Mouse (Mus musculus) hindbrain, embryonic 10.5 days (tissue): ENCODE data around the gene Tpcn1. TPM values are rescaled to one million over a fixed set of nuclear protein-coding genes. Genes with fewer than 3 reads are reported as not detected.
A peak's percentile ranks its signal among the peaks of the same experiment; 100 is the strongest.

ENCODE experiments used
- DNase-seq: peaks from one replicate; pipeline ENCODE4 v3.0.0-alpha.2; 2017; ENCODE audit warnings: low spot score
- H3K27ac ChIP-seq: fragments of 300-500 bp; sonication (generic); 2 replicates; pipeline ENCODE4 v1.5.1; 2016; ENCODE audit warnings: mild to moderate bottlenecking, moderate library complexity
- H3K27me3 ChIP-seq: fragments of 300-500 bp; sonication (generic); 2 replicates; pipeline ENCODE4 v1.6.1; 2016; ENCODE audit warnings: mild to moderate bottlenecking; ENCODE audit not compliant: poor library complexity, insufficient read depth, severe bottlenecking
- H3K36me3 ChIP-seq: fragments of 300-500 bp; sonication (generic); 2 replicates; pipeline ENCODE4 v1.6.1; 2016; ENCODE audit warnings: mild to moderate bottlenecking, moderate library complexity
- H3K4me1 ChIP-seq: fragments of 300-500 bp; sonication (generic); replicated peaks from 2 replicates; pipeline ENCODE4 v1.6.1; 2016; ENCODE audit warnings: mild to moderate bottlenecking
- H3K4me3 ChIP-seq: fragments of 300-500 bp; sonication (generic); 2 replicates; pipeline ENCODE4 v1.5.1; 2016; ENCODE audit warnings: mild to moderate bottlenecking, moderate library complexity
- H3K9me3 ChIP-seq: fragments of 300-500 bp; sonication (generic); 2 replicates; pipeline ENCODE4 v1.6.1; 2016; ENCODE audit warnings: mild to moderate bottlenecking, moderate library complexity
- WGBS: fragments of 180-500 bp; shearing (Covaris S2); methylation state at CpG from one replicate; pipeline ENCODE4 v1.1.7; 2016; 5-methylcytosine and 5-hydroxymethylcytosine counted together
- polyA plus RNA-seq: library from polyadenylated mRNA; unstranded; fragments of >200 nt; fragmentation: Nextera tagmentation; extraction: Ambion mirVana; gene quantifications from 2 replicates; pipeline ENCODE4 v1.2.1, GENCODE M21; 2016

Tpcn1 gene
- polyA plus RNA-seq, 1 experiment from 2014 or later = 12.9 TPM

GRCm38 (mm10) chr5:120621078-120621765 lies 32.7 kb upstream of the Tpcn1 start:
- Histone ChIP-seq H3K27ac (no peak overlapping the region), H3K36me3 (peaks cover 100% of the 10 kb centered on the region), H3K27me3 (no peaks in the 10 kb centered on the region), H3K4me1 (peaks cover 5% of the 10 kb centered on the region), H3K4me3 (no peak overlapping the region), H3K9me3 (no peaks in the 10 kb centered on the region)
- no peak for DNase-seq
- WGBS = 95% methylated on average over 23 of the region's 23 CpGs

DNA sequence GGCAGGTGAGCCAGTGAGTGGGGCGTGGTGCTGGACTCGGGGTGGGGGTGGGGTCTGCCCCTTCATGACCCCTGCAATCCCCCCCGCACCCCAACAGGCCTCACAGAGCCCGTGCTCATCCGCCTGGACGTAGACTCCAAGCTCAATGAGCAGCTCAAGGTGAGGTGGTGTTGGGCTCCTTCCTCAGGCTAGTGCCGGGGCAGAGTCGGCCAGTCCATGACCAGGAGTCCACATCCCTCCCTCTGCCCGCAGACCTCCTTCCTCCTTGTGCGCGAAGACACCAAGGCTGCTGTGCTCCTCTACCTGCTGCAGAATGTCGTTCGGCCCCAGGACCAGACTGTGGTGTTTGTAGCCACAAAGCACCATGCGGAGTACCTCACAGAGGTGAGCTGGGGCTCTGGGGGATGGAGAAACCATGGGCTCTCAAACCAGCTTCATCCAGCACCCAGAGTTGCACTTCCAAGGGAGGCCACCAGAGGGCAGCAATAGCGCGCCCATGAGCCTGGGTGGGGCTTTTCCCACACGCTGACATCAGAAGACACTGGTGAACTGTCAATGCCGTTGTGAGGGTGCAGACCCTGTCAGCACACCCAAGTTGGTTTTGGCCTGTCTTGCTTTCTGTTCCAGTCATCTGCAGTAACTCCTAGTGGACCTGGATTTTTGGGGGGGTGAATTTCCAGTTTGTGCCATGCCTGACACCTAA lies 32.1 kb upstream of the Tpcn1 start:
- peaks cover 6% of the 10 kb centered on the region; the same call in 1 of the 2 replicates for H3K9me3 ChIP-seq
- H3K4me1 ChIP-seq = no peaks in the 10 kb centered on the region
- peak; percentile 80 for DNase-seq
- no peaks in the 10 kb centered on the region for H3K27me3 ChIP-seq
- 71% methylated on average over 18 of the region's 18 CpGs for WGBS
- no peak overlapping the region for H3K4me3 ChIP-seq
- no peak overlapping the region for H3K27ac ChIP-seq
- H3K36me3 ChIP-seq = peaks cover 100% of the 10 kb centered on the region

DNA sequence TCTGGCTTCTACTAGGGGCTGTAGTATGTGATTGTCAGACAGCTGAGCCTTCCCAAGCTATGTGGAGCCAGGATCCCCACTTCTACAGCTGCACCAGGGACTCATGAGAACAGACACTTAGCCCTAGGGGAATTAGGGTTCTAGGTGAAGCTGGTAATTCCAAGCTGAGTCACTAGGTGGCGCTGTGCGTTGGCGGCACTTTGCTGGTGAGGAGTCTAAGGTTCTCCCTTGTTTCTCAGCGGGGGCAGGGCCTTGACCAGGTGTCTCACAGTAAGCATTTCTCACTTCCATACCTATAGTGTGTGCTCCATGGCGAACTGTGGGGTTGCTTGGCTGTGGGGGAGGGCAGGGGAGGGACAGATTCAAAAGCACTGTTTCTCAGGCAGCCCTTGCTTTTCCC lies 30.7 kb upstream of the Tpcn1 start:
- H3K4me1 ChIP-seq = no peaks in the 10 kb centered on the region
- no peak overlapping the region for H3K27ac ChIP-seq
- DNase-seq = peak; percentile 61
- H3K4me3 ChIP-seq = no peak overlapping the region
- peaks cover 96% of the 10 kb centered on the region for H3K36me3 ChIP-seq
- WGBS = 23% methylated on average over 5 of the region's 5 CpGs
- no peaks in the 10 kb centered on the region for H3K27me3 ChIP-seq
- H3K9me3 ChIP-seq = peaks cover 6% of the 10 kb centered on the region; the same call in 1 of the 2 replicates

DNA sequence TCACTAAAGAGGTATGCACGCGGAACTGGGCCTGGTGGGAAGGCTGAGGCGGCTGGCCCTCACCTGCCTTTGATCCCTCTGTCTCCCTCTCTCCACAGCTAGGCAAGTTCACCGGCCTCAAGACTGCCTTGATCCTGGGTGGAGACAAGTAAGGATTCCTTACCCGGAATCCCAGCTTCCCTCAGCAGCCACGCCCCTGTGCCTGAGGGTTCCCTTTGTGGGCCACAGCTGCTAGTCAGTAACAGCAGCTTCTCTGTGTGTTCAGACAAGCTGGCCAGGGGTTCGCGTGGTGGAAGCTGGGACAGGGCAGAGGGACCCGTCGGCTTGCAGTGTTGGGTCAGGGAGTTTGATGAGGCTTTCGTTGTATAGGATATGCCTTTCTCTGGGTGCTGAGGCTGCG lies 30.3 kb upstream of the Tpcn1 start:
- Histone ChIP-seq H3K9me3 (peaks cover 6% of the 10 kb centered on the region; the same call in 1 of the 2 replicates), H3K4me3 (no peak overlapping the region), H3K27ac (no peak overlapping the region), H3K4me1 (peaks cover 4% of the 10 kb centered on the region), H3K36me3 (peaks cover 91% of the 10 kb centered on the region), H3K27me3 (no peaks in the 10 kb centered on the region)
- 89% methylated on average over 12 of the region's 12 CpGs for WGBS
- DNase-seq = no peak

- H3K36me3 ChIP-seq = peaks cover 63% of the 10 kb centered on the region
- 98% methylated on average over 4 of the region's 4 CpGs for WGBS
- peak; percentile 34 for DNase-seq
These were observed 27.4 kb upstream of the Tpcn1 start for GRCm38 (mm10) chr5:120615903-120616302.

DNA sequence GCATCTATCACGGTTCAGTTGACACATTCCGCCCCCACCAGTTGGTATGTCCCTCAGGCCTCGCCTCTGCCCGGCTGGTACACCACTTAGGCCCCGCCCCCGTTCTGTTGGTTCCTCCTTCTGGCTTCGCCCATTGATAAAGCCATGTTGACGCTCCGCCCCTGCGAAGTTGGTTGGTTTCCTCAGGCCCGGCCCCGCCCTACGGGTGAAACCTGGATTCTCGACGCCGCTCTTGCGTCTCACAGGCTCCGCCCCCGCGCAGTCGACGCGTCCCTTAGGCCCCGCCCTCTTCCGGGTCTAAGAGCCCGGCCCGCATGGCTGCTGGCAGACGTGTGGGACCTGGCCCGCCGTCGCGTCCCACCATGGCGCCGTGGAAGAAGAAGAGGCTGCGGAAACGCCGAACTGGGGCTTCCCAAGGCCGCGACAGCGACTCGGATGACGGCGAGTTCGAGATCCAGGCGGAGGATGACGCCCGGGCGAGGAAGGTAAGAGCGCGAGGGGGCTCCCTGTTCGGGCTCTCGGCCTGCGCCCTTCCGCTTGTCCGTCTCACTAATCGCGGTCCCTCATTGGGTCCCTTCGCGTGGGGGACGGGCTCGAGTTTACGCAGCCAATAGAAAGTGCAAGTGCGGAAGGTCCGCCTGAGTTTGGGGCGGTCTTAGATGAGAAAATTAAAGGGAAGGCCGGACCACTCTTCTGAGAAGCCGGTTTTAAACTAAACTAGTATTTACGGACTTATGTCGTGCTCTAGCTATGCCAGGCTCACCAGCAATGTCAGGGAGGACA lies 24.5 kb upstream of the Tpcn1 start:
- Histone ChIP-seq H3K9me3 (peaks cover 6% of the 10 kb centered on the region; the same call in 1 of the 2 replicates), H3K27me3 (no peaks in the 10 kb centered on the region), H3K4me1 (peaks cover 23% of the 10 kb centered on the region), H3K4me3 (peak overlapping the region; percentile 76), H3K27ac (peak overlapping the region; percentile 94), H3K36me3 (peaks cover 58% of the 10 kb centered on the region)
- under 1% methylated on average over 69 of the region's 69 CpGs for WGBS
- peak; percentile 100 for DNase-seq

More at GRCm38 (mm10) chr5:120615903-120616302, 27.4 kb upstream of the Tpcn1 start:
- Histone ChIP-seq H3K9me3 (peaks cover 6% of the 10 kb centered on the region; the same call in 1 of the 2 replicates), H3K27ac (no peak overlapping the region), H3K4me1 (peaks cover 21% of the 10 kb centered on the region), H3K27me3 (no peaks in the 10 kb centered on the region), H3K4me3 (no peak overlapping the region)

GRCm38 (mm10) chr5:120612442-120612821 lies 24.0 kb upstream of the Tpcn1 start, which contains the start of the genes Rita1 and Ddx54:
Gene Rita1, minus strand, starts transcription at chr5:120612589.
Gene Ddx54, plus strand, starts transcription at chr5:120612739.
- WGBS = 0% methylated on average over 22 of the region's 22 CpGs
- H3K4me1 ChIP-seq = peaks cover 23% of the 10 kb centered on the region
- peak; percentile 98 for DNase-seq
- no peaks in the 10 kb centered on the region for H3K27me3 ChIP-seq
- H3K4me3 ChIP-seq = peak within 1 kb of the TSS; percentile 76
- H3K9me3 ChIP-seq = peaks cover 6% of the 10 kb centered on the region; the same call in 1 of the 2 replicates
- H3K27ac ChIP-seq = peak within 1 kb of the TSS; percentile 94
- H3K36me3 ChIP-seq = peaks cover 55% of the 10 kb centered on the region

GRCm38 (mm10) chr5:120611416-120611815 lies 22.9 kb upstream of the Tpcn1 start:
- Histone ChIP-seq H3K36me3 (peaks cover 45% of the 10 kb centered on the region), H3K9me3 (peaks cover 6% of the 10 kb centered on the region; the same call in 1 of the 2 replicates), H3K4me3 (peak overlapping the region; percentile 76), H3K4me1 (peaks cover 27% of the 10 kb centered on the region), H3K27ac (no peak overlapping the region; the same call in 1 of the 2 replicates), H3K27me3 (no peaks in the 10 kb centered on the region)
- WGBS = 60% methylated on average over 8 of the region's 8 CpGs
- no peak for DNase-seq

- Histone ChIP-seq H3K27ac (no peak overlapping the region), H3K36me3 (peaks cover 40% of the 10 kb centered on the region), H3K9me3 (peaks cover 3% of the 10 kb centered on the region; the same call in 1 of the 2 replicates), H3K27me3 (no peaks in the 10 kb centered on the region), H3K4me1 (peaks cover 27% of the 10 kb centered on the region), H3K4me3 (peak overlapping the region; percentile 76; the same call in 1 of the 2 replicates)
- WGBS = 93% methylated on average over 5 of the region's 5 CpGs
- DNase-seq = no peak
These were observed 22.4 kb upstream of the Tpcn1 start for GRCm38 (mm10) chr5:120610906-120611305.

DNA sequence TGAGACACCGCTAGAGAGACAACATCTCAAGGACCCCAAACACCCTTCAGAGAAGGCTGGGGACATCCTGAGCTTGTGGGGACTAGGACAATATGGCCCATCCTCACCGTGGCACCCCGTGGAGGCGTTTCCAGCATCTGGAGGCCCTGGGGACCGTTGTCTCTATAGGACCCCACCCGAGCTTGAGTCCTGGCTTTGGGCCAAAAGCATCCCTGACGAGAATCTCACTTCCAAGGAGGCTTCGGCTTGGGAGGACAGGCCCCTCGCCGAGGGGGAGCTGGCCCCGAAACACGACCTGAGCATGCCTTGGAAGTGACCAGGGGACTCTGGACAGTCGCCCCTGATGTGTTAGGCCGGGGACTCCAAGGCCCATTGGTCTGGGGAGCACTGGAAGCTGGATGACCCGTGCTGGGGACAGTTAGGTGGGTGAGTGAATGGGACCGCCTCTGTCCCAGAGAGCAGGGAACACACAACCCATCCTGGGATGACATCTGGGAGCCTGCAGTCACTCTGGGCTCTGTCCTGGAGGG lies 20.8 kb upstream of the Tpcn1 start:
- Histone ChIP-seq H3K9me3 (no peaks in the 10 kb centered on the region), H3K27me3 (no peaks in the 10 kb centered on the region), H3K27ac (no peak overlapping the region), H3K4me3 (no peak overlapping the region), H3K36me3 (peaks cover 27% of the 10 kb centered on the region), H3K4me1 (peaks cover 35% of the 10 kb centered on the region)
- 90% methylated on average over 16 of the region's 16 CpGs for WGBS
- DNase-seq = no peak

- Histone ChIP-seq H3K36me3 (peaks cover 27% of the 10 kb centered on the region), H3K27me3 (no peaks in the 10 kb centered on the region), H3K4me3 (no peak overlapping the region), H3K4me1 (peaks cover 34% of the 10 kb centered on the region), H3K27ac (no peak overlapping the region), H3K9me3 (no peaks in the 10 kb centered on the region)
- no peak for DNase-seq
- 81% methylated on average over 3 of the region's 3 CpGs for WGBS
These were observed 18.9 kb upstream of the Tpcn1 start for GRCm38 (mm10) chr5:120607335-120607734.

GRCm38 (mm10) chr5:120606590-120607200 lies 18.2 kb upstream of the Tpcn1 start:
- WGBS = 66% methylated on average over 25 of the region's 25 CpGs
- H3K27ac ChIP-seq = no peak overlapping the region

More at GRCm38 (mm10) chr5:120606590-120607200, 18.2 kb upstream of the Tpcn1 start:
- Histone ChIP-seq H3K36me3 (peaks cover 27% of the 10 kb centered on the region), H3K9me3 (no peaks in the 10 kb centered on the region), H3K4me1 (peaks cover 34% of the 10 kb centered on the region), H3K27me3 (no peaks in the 10 kb centered on the region), H3K4me3 (no peak overlapping the region)
- DNase-seq = no peak
